Mouse (Mus musculus) ES-E14 (cell line): ENCODE measurements around the gene Prrc2b. TPM values are rescaled to one million over a fixed set of nuclear protein-coding genes. Genes with fewer than 3 reads are reported as not detected.

ENCODE experiments used
- DNase-seq: peaks from one replicate; pipeline ENCODE4 v3.0.0-alpha.2; 2013; ENCODE audit warnings: low read depth, low spot score
- H3K27ac ChIP-seq: 2 replicates; pipeline ENCODE4 v1.5.1; 2012; ENCODE audit warnings: low read depth, mild to moderate bottlenecking, low read length, moderate library complexity, mixed read lengths; ENCODE audit not compliant: poor library complexity, insufficient read depth, severe bottlenecking
- H3K36me3 ChIP-seq: 2 replicates; pipeline ENCODE4 v1.6.1; 2012; ENCODE audit warnings: mild to moderate bottlenecking, low read length, moderate library complexity, mixed read lengths; ENCODE audit not compliant: control insufficient read depth, poor library complexity, insufficient read depth, severe bottlenecking
- H3K4me1 ChIP-seq, 2 experiments: fragments of 150-350 bp in 1 of 2; sonication (generic) in 1 of 2; 2 replicates each; pipeline ENCODE4 v1.6.1; 2012; ENCODE audit warnings: low read length in 2 of 2, mild to moderate bottlenecking in 1 of 2, mixed read lengths in 1 of 2; ENCODE audit not compliant: control insufficient read depth in 2 of 2, insufficient read depth in 2 of 2, poor library complexity in 1 of 2
- H3K4me3 ChIP-seq, 2 experiments: fragments of 150-350 bp in 1 of 2; sonication (generic) in 1 of 2; 2 replicates each; pipeline ENCODE4 v1.5.1; 2012; ENCODE audit warnings: low read length in 2 of 2, low read depth in 1 of 2, mild to moderate bottlenecking in 1 of 2, mixed read lengths in 1 of 2; ENCODE audit not compliant: insufficient read depth in 1 of 2, poor library complexity in 1 of 2, severe bottlenecking in 1 of 2
- H3K9ac ChIP-seq: 2 replicates; pipeline ENCODE4 v1.6.1; 2012; ENCODE audit warnings: low read depth, mild to moderate bottlenecking, low read length, mixed read lengths; ENCODE audit not compliant: poor library complexity, insufficient read depth, severe bottlenecking
- H3K9me3 ChIP-seq: fragments of 150-350 bp; sonication (generic); 2 replicates; pipeline ENCODE4 v1.6.1; 2012; ENCODE audit warnings: low read depth, mild to moderate bottlenecking, low read length; ENCODE audit not compliant: control insufficient read depth, insufficient read depth
- CHD2 ChIP-seq: IDR thresholded peaks from 2 replicates; pipeline ENCODE4 v1.6.1; 2014; ENCODE audit warnings: mild to moderate bottlenecking, low read depth, low read length, inconsistent platforms
- HCFC1 ChIP-seq: IDR thresholded peaks from 2 replicates; pipeline ENCODE4 v1.6.1; 2012; ENCODE audit warnings: low read length, inconsistent platforms, borderline replicate concordance; ENCODE audit not compliant: insufficient read depth
- MAFK ChIP-seq: IDR thresholded peaks from 2 replicates; pipeline ENCODE4 v1.6.1; 2014; ENCODE audit warnings: mild to moderate bottlenecking, low read depth, low read length, inconsistent platforms; ENCODE audit not compliant: insufficient read depth
- ZC3H11A ChIP-seq: IDR thresholded peaks from 2 replicates; pipeline ENCODE4 v1.6.1; 2012; ENCODE audit warnings: low read depth, mild to moderate bottlenecking, inconsistent platforms, low read length, borderline replicate concordance
- ZNF384 ChIP-seq: IDR thresholded peaks from 2 replicates; pipeline ENCODE4 v1.6.1; 2012; ENCODE audit warnings: low read depth, low read length, inconsistent platforms
- in situ Hi-C, 2 experiments: fragments of 600-800 bp; cut with MboI; formaldehyde crosslinking; loops; one replicate each; pipeline ENCODE4 v1.15.1; 2025; ENCODE audit warnings: low sequenced_read_pairs in 2 of 2, inconsistent platforms in 1 of 2; ENCODE audit not compliant: unreplicated experiment in 2 of 2
- total RNA-seq: library from RNA; depleted of rRNA; stranded (reverse); fragments of 300-350 nt; gene quantifications from 2 replicates; pipeline ENCODE4 v1.2.3, GENCODE M21; 2012

Gene Prrc2b
- total RNA-seq, 1 experiment = 75.1 TPM

GRCm38 (mm10) chr2:32182119-32182518 is 31.2 kb downstream of the Prrc2b start:
- peaks cover 25 to 35% of the 10 kb centered on the region in 2 experiments for H3K4me1 ChIP-seq

GRCm38 (mm10) chr2:32182676-32183296 is 31.9 kb downstream of the Prrc2b start:
- TF ChIP-seq ZNF384 = no peak
- TF ChIP-seq HCFC1 = no peak
- no peak for TF ChIP-seq MAFK
- no peak for TF ChIP-seq CHD2
- TF ChIP-seq ZC3H11A = no peak
- DNase-seq = no peak
- Histone ChIP-seq H3K4me3 (0 out of 4 replicates have a peak overlapping the region, but pooled peaks of 1 of the 2 experiments have one; percentile 1), H3K27ac (peak overlapping the region; percentile 14; the same call in 1 of the 2 replicates), H3K4me1 (peaks cover 21 to 31% of the 10 kb centered on the region in 2 experiments), H3K9me3 (no peaks in the 10 kb centered on the region), H3K9ac (no peak overlapping the region), H3K36me3 (peaks cover 50% of the 10 kb centered on the region)
- in situ Hi-C loops = no loop called here

More at GRCm38 (mm10) chr2:32182119-32182518, 31.2 kb downstream of the Prrc2b start:
- H3K4me3 ChIP-seq = 0 out of 4 replicates have a peak overlapping the region, but pooled peaks of 1 of the 2 experiments have one; percentile 1
- H3K9ac ChIP-seq = no peak overlapping the region
- H3K36me3 ChIP-seq = peaks cover 43% of the 10 kb centered on the region
- H3K27ac ChIP-seq = no peak overlapping the region
- no peaks in the 10 kb centered on the region for H3K9me3 ChIP-seq
- DNase-seq = no peak
- TF ChIP-seq ZNF384 = no peak
- TF ChIP-seq HCFC1 = no peak
- TF ChIP-seq CHD2 = no peak
- TF ChIP-seq ZC3H11A = no peak
- no peak for TF ChIP-seq MAFK
- in situ Hi-C loops = no loop called here

- Histone ChIP-seq H3K36me3 (peaks cover 74% of the 10 kb centered on the region), H3K4me1 (peaks cover 4 to 17% of the 10 kb centered on the region in 2 experiments; a peak in 3 of 4 replicates), H3K9ac (no peak overlapping the region), H3K9me3 (no peaks in the 10 kb centered on the region), H3K27ac (no peak overlapping the region), H3K4me3 (no peak overlapping the region)
- no peak for DNase-seq
- TF ChIP-seq ZNF384 (no peak), CHD2 (no peak), HCFC1 (no peak), MAFK (no peak), ZC3H11A (no peak)
- in situ Hi-C loops = no loop called here
These were observed 36.2 kb downstream of the Prrc2b start for GRCm38 (mm10) chr2:32187019-32187551.

- H3K4me1 ChIP-seq = peaks cover 0 to 12% of the 10 kb centered on the region in 2 experiments; a peak in 2 of 4 replicates
- TF ChIP-seq MAFK = no peak
- TF ChIP-seq CHD2 = no peak
- no peak for TF ChIP-seq HCFC1
- no peak for TF ChIP-seq ZC3H11A
- TF ChIP-seq ZNF384 = no peak
- H3K4me3 ChIP-seq = no peak overlapping the region
- in situ Hi-C loops = no loop called here
- no peak overlapping the region for H3K27ac ChIP-seq
- H3K36me3 ChIP-seq = peaks cover 76% of the 10 kb centered on the region
- no peak for DNase-seq
- H3K9me3 ChIP-seq = no peaks in the 10 kb centered on the region
- H3K9ac ChIP-seq = no peak overlapping the region
These were observed 36.8 kb downstream of the Prrc2b start for GRCm38 (mm10) chr2:32187649-32188048.
